Mouse (Mus musculus) heart, adult 9 months (tissue): ENCODE results near the gene Zp3r.
A peak's percentile ranks its signal among the peaks of the same experiment; 100 is the strongest.
"Not testable (repeated sequence)": the region's sequence is repeated elsewhere in the genome, so short reads cannot be mapped to it uniquely, and the experiment has no call there.

Experiments used
- DNase-seq, 2 experiments: peaks; one replicate each; pipeline ENCODE4 v3.0.0; 2022; ENCODE audit warnings: low spot score in 2 of 2

Zp3r gene

GRCm38 (mm10) chr1:130629521-130629920 is at the start of gene Zp3r:
Zp3r (minus strand) TSS chr1:130629621.
- DNase-seq: no peak

GRCm38 (mm10) chr1:130678551-130678950 is 49.1 kb upstream of the Zp3r start:
- DNase-seq: no peak

GRCm38 (mm10) chr1:130663576-130663975 is 34.2 kb upstream of the Zp3r start:
- not testable (repeated sequence) for DNase-seq

- no peak for DNase-seq
Measured at GRCm38 (mm10) chr1:130661454-130661853, 32.0 kb upstream of the Zp3r start, which contains the start of gene C4bp. C4bp (minus strand) TSS chr1:130661632.

GRCm38 (mm10) chr1:130659641-130660040 is 30.2 kb upstream of the Zp3r start:
- not testable (repeated sequence) for DNase-seq

GRCm38 (mm10) chr1:130644103-130644502 is 14.7 kb upstream of the Zp3r start:
- no peak for DNase-seq

- DNase-seq: no peak
Measured at GRCm38 (mm10) chr1:130640967-130641366, 11.5 kb upstream of the Zp3r start.

GRCm38 (mm10) chr1:130633761-130634410 is 4.5 kb upstream of the Zp3r start:
- DNase-seq: peak; percentile 5 to 47

GRCm38 (mm10) chr1:130633316-130633715 is 3.9 kb upstream of the Zp3r start:
- DNase-seq: no peak

- DNase-seq: no peak
Measured at GRCm38 (mm10) chr1:130596291-130596690, 33.1 kb downstream of the Zp3r start.

GRCm38 (mm10) chr1:130588659-130589058 is 40.8 kb downstream of the Zp3r start:
- peak; percentile 21 to 29 for DNase-seq

- no peak for DNase-seq
Measured at GRCm38 (mm10) chr1:130576389-130576788, 53.0 kb downstream of the Zp3r start.

GRCm38 (mm10) chr1:130575962-130576361 is 53.5 kb downstream of the Zp3r start:
- DNase-seq: no peak

GRCm38 (mm10) chr1:130551407-130552249 is 77.8 kb downstream of the Zp3r start:
- DNase-seq: no peak

- DNase-seq: peak; percentile 64 to 86
Measured at GRCm38 (mm10) chr1:130550242-130551167, 78.9 kb downstream of the Zp3r start.

- DNase-seq: no peak
Measured at GRCm38 (mm10) chr1:130549698-130550097, 79.7 kb downstream of the Zp3r start.

GRCm38 (mm10) chr1:130549160-130549559 is 80.3 kb downstream of the Zp3r start:
- DNase-seq: no peak

- peak; percentile 17 to 36 for DNase-seq
Measured at GRCm38 (mm10) chr1:130547674-130548429, 81.6 kb downstream of the Zp3r start.
